Mouse (Mus musculus) forebrain, embryonic 16.5 days (tissue): ENCODE data around the gene Crb3. TPM values are rescaled to one million over a fixed set of nuclear protein-coding genes. Genes with fewer than 3 reads are reported as not detected.

ENCODE experiments used
- ATAC-seq: fragments of 200-750 bp; cut with Nextera tagmentation; 2 replicates; pipeline ENCODE4 v1.8.0; 2017; ENCODE audit warnings: mild to moderate bottlenecking, moderate library complexity
- H3K27ac ChIP-seq: fragments of 300-500 bp; sonication (generic); 2 replicates; pipeline ENCODE4 v1.5.1; 2014; ENCODE audit warnings: low read length, control low read depth
- H3K27me3 ChIP-seq: fragments of 300-500 bp; sonication (generic); replicated peaks from 2 replicates; pipeline ENCODE4 v1.6.1; 2014; ENCODE audit warnings: low read length; ENCODE audit not compliant: control insufficient read depth, insufficient read depth
- H3K36me3 ChIP-seq: fragments of 300-500 bp; sonication (generic); 2 replicates; pipeline ENCODE4 v1.6.1; 2014; ENCODE audit not compliant: control insufficient read depth, insufficient read depth
- H3K4me1 ChIP-seq: fragments of 300-500 bp; sonication (generic); replicated peaks from 2 replicates; pipeline ENCODE4 v1.6.1; 2014; ENCODE audit warnings: low read length; ENCODE audit not compliant: control insufficient read depth, insufficient read depth
- H3K4me2 ChIP-seq: fragments of 300-500 bp; sonication (generic); 2 replicates; pipeline ENCODE4 v1.6.1; 2014; ENCODE audit warnings: mild to moderate bottlenecking, low read length, control low read depth
- H3K4me3 ChIP-seq: fragments of 300-500 bp; sonication (generic); replicated peaks from 2 replicates; pipeline ENCODE4 v1.5.1; 2014; ENCODE audit warnings: mild to moderate bottlenecking, low read length, control low read depth
- H3K9ac ChIP-seq: fragments of 300-500 bp; sonication (generic); replicated peaks from 2 replicates; pipeline ENCODE4 v1.6.1; 2014; ENCODE audit warnings: low read depth, low read length, control low read depth
- H3K9me3 ChIP-seq: fragments of 300-500 bp; sonication (generic); 2 replicates; pipeline ENCODE4 v1.6.1; 2016; ENCODE audit warnings: low read length; ENCODE audit not compliant: control insufficient read depth
- WGBS: fragments of 180-500 bp; shearing (Covaris S2); extraction: QIAGEN DNeasy Blood & Tissue Kit; methylation state at CpG from one replicate; pipeline ENCODE4 v1.1.7; 2014; 5-methylcytosine and 5-hydroxymethylcytosine counted together
- polyA plus RNA-seq: library from polyadenylated mRNA; unstranded; fragments of >200 nt; fragmentation: Nextera tagmentation; extraction: Ambion mirVana; gene quantifications from 2 replicates; pipeline ENCODE4 v1.2.1, GENCODE M21; 2015

Gene Crb3
- polyA plus RNA-seq, 1 experiment from 2014 or later = 1.5 TPM

GRCm38 (mm10) chr17:57108040-57108665, 49.2 kb downstream of the Crb3 start:
- Histone ChIP-seq H3K36me3 (no peaks in the 10 kb centered on the region), H3K4me1 (peaks cover 21% of the 10 kb centered on the region), H3K9ac (no peak overlapping the region), H3K4me2 (no peak overlapping the region), H3K9me3 (no peaks in the 10 kb centered on the region), H3K4me3 (no peak overlapping the region), H3K27me3 (no peaks in the 10 kb centered on the region), H3K27ac (no peak overlapping the region)
- WGBS = 81% methylated on average over 7 of the region's 7 CpGs
- no peak for ATAC-seq

GRCm38 (mm10) chr17:57108666-57109171, 49.8 kb downstream of the Crb3 start:
- H3K4me1 ChIP-seq = peaks cover 21% of the 10 kb centered on the region
- H3K9ac ChIP-seq = no peak overlapping the region
- no peak overlapping the region for H3K4me3 ChIP-seq
- H3K27me3 ChIP-seq = no peaks in the 10 kb centered on the region
- no peak for ATAC-seq
- no peak overlapping the region for H3K27ac ChIP-seq
- no peaks in the 10 kb centered on the region for H3K36me3 ChIP-seq
- 69% methylated on average over 5 of the region's 5 CpGs for WGBS
- no peak overlapping the region for H3K4me2 ChIP-seq
- H3K9me3 ChIP-seq = no peaks in the 10 kb centered on the region

GRCm38 (mm10) chr17:57110005-57110404, 51.1 kb downstream of the Crb3 start:
- no peaks in the 10 kb centered on the region for H3K9me3 ChIP-seq
- H3K36me3 ChIP-seq = no peaks in the 10 kb centered on the region
- no peak overlapping the region for H3K27ac ChIP-seq
- H3K4me2 ChIP-seq = no peak overlapping the region
- 97% methylated on average over 1 of the region's 1 CpGs for WGBS
- no peak overlapping the region for H3K9ac ChIP-seq
- no peak overlapping the region for H3K4me3 ChIP-seq
- peaks cover 14% of the 10 kb centered on the region for H3K4me1 ChIP-seq
- H3K27me3 ChIP-seq = no peaks in the 10 kb centered on the region
- no peak for ATAC-seq

- H3K4me2 ChIP-seq = no peak overlapping the region
- no peak for ATAC-seq
- H3K9me3 ChIP-seq = no peaks in the 10 kb centered on the region
- H3K4me3 ChIP-seq = no peak overlapping the region
- no peaks in the 10 kb centered on the region for H3K27me3 ChIP-seq
- H3K27ac ChIP-seq = no peak overlapping the region
- H3K36me3 ChIP-seq = no peaks in the 10 kb centered on the region
- no peaks in the 10 kb centered on the region for H3K4me1 ChIP-seq
- no peak overlapping the region for H3K9ac ChIP-seq
- 86% methylated on average over 10 of the region's 10 CpGs for WGBS
Observed at GRCm38 (mm10) chr17:57112768-57113474, 54.0 kb downstream of the Crb3 start.

Other genes with a start within 250 kb of the Crb3 start
- gene Rfx2, start 228.1 kb upstream of the Crb3 start, polyA plus RNA-seq = 3.7 and 4.2 TPM in 2 replicates
- not detected in 2 replicates for gene Acsbg2, start 184.7 kb upstream of the Crb3 start, polyA plus RNA-seq
- 0.50 and 0.65 TPM in 2 replicates for gene 1700061G19Rik, start 183.6 kb upstream of the Crb3 start, polyA plus RNA-seq
- gene Mllt1, start 123.7 kb upstream of the Crb3 start, polyA plus RNA-seq = 86.1 and 86.7 TPM in 2 replicates
- not detected in 2 replicates for gene Acer1, start 77.0 kb upstream of the Crb3 start, polyA plus RNA-seq
- gene Clpp, start 68.8 kb upstream of the Crb3 start, polyA plus RNA-seq = 153 and 178 TPM in 2 replicates
- gene Alkbh7, start 61.8 kb upstream of the Crb3 start, polyA plus RNA-seq = 40.1 and 45.8 TPM in 2 replicates
- 0.60 and 1.0 TPM in 2 replicates for gene Pspn, start 59.1 kb upstream of the Crb3 start, polyA plus RNA-seq
- gene Gtf2f1, start 47.8 kb upstream of the Crb3 start, polyA plus RNA-seq = 84.3 and 90.1 TPM in 2 replicates
- gene Gm17949, start 47.6 kb upstream of the Crb3 start, polyA plus RNA-seq = 0.47 and 0.83 TPM in 2 replicates
- gene Khsrp, start 27.6 kb upstream of the Crb3 start, polyA plus RNA-seq = 29.6 and 30.8 TPM in 2 replicates
- gene Slc25a41, start 17.5 kb upstream of the Crb3 start, polyA plus RNA-seq = not detected in 2 replicates
- gene Slc25a23, start 758 bp downstream of the Crb3 start, polyA plus RNA-seq = 27.8 and 33.4 TPM in 2 replicates
- gene Dennd1c, start 19.4 kb downstream of the Crb3 start, polyA plus RNA-seq = 2.4 and 4.2 TPM in 2 replicates
- gene Tubb4a, start 28.7 kb downstream of the Crb3 start, polyA plus RNA-seq = 285 and 318 TPM in 2 replicates
- gene Tnfsf9, start 46.2 kb downstream of the Crb3 start, polyA plus RNA-seq = 9.8 and 10.1 TPM in 2 replicates
- 0.30 TPM in 1 of 2 replicates, not detected in the other for gene Cd70, start 90.7 kb downstream of the Crb3 start, polyA plus RNA-seq
- not detected in 2 replicates for gene Tnfsf14, start 135.1 kb downstream of the Crb3 start, polyA plus RNA-seq
- gene C3, start 169.0 kb downstream of the Crb3 start, polyA plus RNA-seq = 0.65 and 1.2 TPM in 2 replicates
- gene Gpr108, start 189.3 kb downstream of the Crb3 start, polyA plus RNA-seq = 18.2 and 18.3 TPM in 2 replicates
- gene Trip10, start 190.3 kb downstream of the Crb3 start, polyA plus RNA-seq = 12.0 and 14.2 TPM in 2 replicates
- gene Vav1, start 220.0 kb downstream of the Crb3 start, polyA plus RNA-seq = 1.1 and 1.3 TPM in 2 replicates